Mouse (Mus musculus): ENCODE results near the gene Mgat3. TPM values are rescaled to one million over a fixed set of nuclear protein-coding genes. Genes with fewer than 3 reads are reported as not detected.
A peak's percentile ranks its signal among the peaks of the same experiment; 100 is the strongest.

Mgat3 gene
- polyA plus RNA-seq, 1 experiment from 2014 or later, result 9.9 TPM

- Histone ChIP-seq H3K4me3 (ENCODE audit: low read depth, low read length) (no peak overlapping the region), H3K9me3 (replicated peaks; ENCODE audit: control insufficient read depth, low read length) (no peaks in the 10 kb centered on the region), H3K4me1 (ENCODE audit: control insufficient read depth, insufficient read depth, low read length) (no peaks in the 10 kb centered on the region; the same call in 1 of the 2 replicates), H3K27ac (replicated peaks; ENCODE audit: low read depth, low read length) (no peak overlapping the region), H3K27me3 (ENCODE audit: control insufficient read depth, insufficient read depth, low read length) (no peaks in the 10 kb centered on the region), H3K36me3 (replicated peaks; ENCODE audit: control insufficient read depth, insufficient read depth, low read depth, low read length) (no peaks in the 10 kb centered on the region), H3K9ac (replicated peaks; ENCODE audit: low read length) (no peak overlapping the region), H3K4me2 (ENCODE audit: low read depth, low read length) (no peak overlapping the region)
- 62% methylated on average over 4 of the region's 4 CpGs for WGBS
- DNase-seq (ENCODE audit: low spot score) (no peak), ATAC-seq (replicated peaks; ENCODE audit: insufficient number of reproducible peaks, low FRiP score, low TSS enrichment, low read depth) (no peak)
Measured at GRCm38 (mm10) chr15:80190075-80190474, 16.6 kb downstream of the Mgat3 start.

- no peaks in the 10 kb centered on the region for H3K9me3 ChIP-seq (replicated peaks; ENCODE audit: control insufficient read depth, low read length)
- H3K4me1 ChIP-seq (ENCODE audit: control insufficient read depth, insufficient read depth, low read length), result no peaks in the 10 kb centered on the region; the same call in 1 of the 2 replicates
- ATAC-seq (replicated peaks; ENCODE audit: insufficient number of reproducible peaks, low FRiP score, low TSS enrichment, low read depth), result no peak
- no peak overlapping the region for H3K4me2 ChIP-seq (ENCODE audit: low read depth, low read length)
- 80% methylated on average over 8 of the region's 8 CpGs for WGBS
- no peak overlapping the region for H3K4me3 ChIP-seq (ENCODE audit: low read depth, low read length)
- H3K9ac ChIP-seq (replicated peaks; ENCODE audit: low read length), result no peak overlapping the region
- DNase-seq (ENCODE audit: low spot score), result no peak
- H3K27ac ChIP-seq (replicated peaks; ENCODE audit: low read depth, low read length), result no peak overlapping the region
- H3K27me3 ChIP-seq (ENCODE audit: control insufficient read depth, insufficient read depth, low read length), result no peaks in the 10 kb centered on the region
- no peaks in the 10 kb centered on the region for H3K36me3 ChIP-seq (replicated peaks; ENCODE audit: control insufficient read depth, insufficient read depth, low read depth, low read length)
Measured at GRCm38 (mm10) chr15:80191585-80192245, 18.2 kb downstream of the Mgat3 start.

- Histone ChIP-seq H3K4me2 (ENCODE audit: low read depth, low read length) (no peak overlapping the region), H3K9me3 (replicated peaks; ENCODE audit: control insufficient read depth, low read length) (no peaks in the 10 kb centered on the region), H3K4me1 (ENCODE audit: control insufficient read depth, insufficient read depth, low read length) (no peaks in the 10 kb centered on the region; the same call in 1 of the 2 replicates), H3K4me3 (ENCODE audit: low read depth, low read length) (no peak overlapping the region), H3K27ac (replicated peaks; ENCODE audit: low read depth, low read length) (no peak overlapping the region), H3K9ac (replicated peaks; ENCODE audit: low read length) (no peak overlapping the region), H3K36me3 (replicated peaks; ENCODE audit: control insufficient read depth, insufficient read depth, low read depth, low read length) (no peaks in the 10 kb centered on the region), H3K27me3 (ENCODE audit: control insufficient read depth, insufficient read depth, low read length) (no peaks in the 10 kb centered on the region)
- no peak for DNase-seq (ENCODE audit: low spot score)
- WGBS, result 92% methylated on average over 5 of the region's 6 CpGs
- ATAC-seq (replicated peaks; ENCODE audit: insufficient number of reproducible peaks, low FRiP score, low TSS enrichment, low read depth), result no peak
Measured at GRCm38 (mm10) chr15:80192246-80192585, 18.7 kb downstream of the Mgat3 start.

- Histone ChIP-seq H3K4me2 (ENCODE audit: low read depth, low read length) (no peak overlapping the region), H3K9ac (replicated peaks; ENCODE audit: low read length) (no peak overlapping the region), H3K9me3 (replicated peaks; ENCODE audit: control insufficient read depth, low read length) (no peaks in the 10 kb centered on the region), H3K27me3 (ENCODE audit: control insufficient read depth, insufficient read depth, low read length) (no peaks in the 10 kb centered on the region), H3K36me3 (replicated peaks; ENCODE audit: control insufficient read depth, insufficient read depth, low read depth, low read length) (no peaks in the 10 kb centered on the region), H3K4me3 (ENCODE audit: low read depth, low read length) (no peak overlapping the region), H3K4me1 (ENCODE audit: control insufficient read depth, insufficient read depth, low read length) (no peaks in the 10 kb centered on the region; the same call in 1 of the 2 replicates), H3K27ac (replicated peaks; ENCODE audit: low read depth, low read length) (no peak overlapping the region)
- ATAC-seq (replicated peaks; ENCODE audit: insufficient number of reproducible peaks, low FRiP score, low TSS enrichment, low read depth), result no peak
- DNase-seq (ENCODE audit: low spot score), result no peak
- 85% methylated on average over 7 of the region's 7 CpGs for WGBS
Measured at GRCm38 (mm10) chr15:80192847-80193246, 19.3 kb downstream of the Mgat3 start.

- WGBS, result 51% methylated on average over 2 of the region's 2 CpGs
- H3K27ac ChIP-seq (replicated peaks; ENCODE audit: low read depth, low read length), result no peak overlapping the region
- no peaks in the 10 kb centered on the region for H3K36me3 ChIP-seq (replicated peaks; ENCODE audit: control insufficient read depth, insufficient read depth, low read depth, low read length)
- no peaks in the 10 kb centered on the region for H3K27me3 ChIP-seq (ENCODE audit: control insufficient read depth, insufficient read depth, low read length)
- H3K4me2 ChIP-seq (ENCODE audit: low read depth, low read length), result no peak overlapping the region
- ATAC-seq (replicated peaks; ENCODE audit: insufficient number of reproducible peaks, low FRiP score, low TSS enrichment, low read depth) (no peak), DNase-seq (ENCODE audit: low spot score) (no peak)
- no peak overlapping the region for H3K4me3 ChIP-seq (ENCODE audit: low read depth, low read length)
- no peaks in the 10 kb centered on the region for H3K4me1 ChIP-seq (ENCODE audit: control insufficient read depth, insufficient read depth, low read length)
- no peaks in the 10 kb centered on the region for H3K9me3 ChIP-seq (replicated peaks; ENCODE audit: control insufficient read depth, low read length)
- no peak overlapping the region for H3K9ac ChIP-seq (replicated peaks; ENCODE audit: low read length)
Measured at GRCm38 (mm10) chr15:80199556-80199955, 26.0 kb downstream of the Mgat3 start.

GRCm38 (mm10) chr15:80202111-80202775 lies 28.7 kb downstream of the Mgat3 start:
- H3K27me3 ChIP-seq (ENCODE audit: control insufficient read depth, insufficient read depth, low read length), result no peaks in the 10 kb centered on the region
- no peak overlapping the region for H3K9ac ChIP-seq (replicated peaks; ENCODE audit: low read length)
- no peak overlapping the region for H3K27ac ChIP-seq (replicated peaks; ENCODE audit: low read depth, low read length)
- ATAC-seq (replicated peaks; ENCODE audit: insufficient number of reproducible peaks, low FRiP score, low TSS enrichment, low read depth) (no peak), DNase-seq (ENCODE audit: low spot score) (no peak)
- no peaks in the 10 kb centered on the region for H3K9me3 ChIP-seq (replicated peaks; ENCODE audit: control insufficient read depth, low read length)
- no peaks in the 10 kb centered on the region for H3K4me1 ChIP-seq (ENCODE audit: control insufficient read depth, insufficient read depth, low read length)
- WGBS, result 86% methylated on average over 6 of the region's 6 CpGs
- no peak overlapping the region for H3K4me2 ChIP-seq (ENCODE audit: low read depth, low read length)
- H3K36me3 ChIP-seq (replicated peaks; ENCODE audit: control insufficient read depth, insufficient read depth, low read depth, low read length), result no peaks in the 10 kb centered on the region
- no peak overlapping the region for H3K4me3 ChIP-seq (ENCODE audit: low read depth, low read length)

GRCm38 (mm10) chr15:80203406-80203805 lies 29.9 kb downstream of the Mgat3 start:
- Histone ChIP-seq H3K36me3 (replicated peaks; ENCODE audit: control insufficient read depth, insufficient read depth, low read depth, low read length) (no peaks in the 10 kb centered on the region), H3K9ac (replicated peaks; ENCODE audit: low read length) (no peak overlapping the region), H3K27ac (replicated peaks; ENCODE audit: low read depth, low read length) (no peak overlapping the region), H3K4me3 (ENCODE audit: low read depth, low read length) (no peak overlapping the region), H3K4me2 (ENCODE audit: low read depth, low read length) (no peak overlapping the region), H3K4me1 (ENCODE audit: control insufficient read depth, insufficient read depth, low read length) (no peaks in the 10 kb centered on the region), H3K9me3 (replicated peaks; ENCODE audit: control insufficient read depth, low read length) (no peaks in the 10 kb centered on the region), H3K27me3 (ENCODE audit: control insufficient read depth, insufficient read depth, low read length) (no peaks in the 10 kb centered on the region)
- peak; percentile 68 for DNase-seq (ENCODE audit: low spot score)
- WGBS, result 35% methylated on average over 4 of the region's 4 CpGs
- no peak for ATAC-seq (replicated peaks; ENCODE audit: insufficient number of reproducible peaks, low FRiP score, low TSS enrichment, low read depth)

GRCm38 (mm10) chr15:80206057-80206565 lies 32.6 kb downstream of the Mgat3 start:
- H3K9me3 ChIP-seq (replicated peaks; ENCODE audit: control insufficient read depth, low read length), result no peaks in the 10 kb centered on the region
- H3K4me3 ChIP-seq (ENCODE audit: low read depth, low read length), result no peak overlapping the region
- no peak for ATAC-seq (replicated peaks; ENCODE audit: insufficient number of reproducible peaks, low FRiP score, low TSS enrichment, low read depth)
- no peaks in the 10 kb centered on the region for H3K36me3 ChIP-seq (replicated peaks; ENCODE audit: control insufficient read depth, insufficient read depth, low read depth, low read length)
- no peak overlapping the region for H3K4me2 ChIP-seq (ENCODE audit: low read depth, low read length)
- H3K4me1 ChIP-seq (ENCODE audit: control insufficient read depth, insufficient read depth, low read length), result no peaks in the 10 kb centered on the region
- H3K27ac ChIP-seq (replicated peaks; ENCODE audit: low read depth, low read length), result no peak overlapping the region
- no peaks in the 10 kb centered on the region for H3K27me3 ChIP-seq (ENCODE audit: control insufficient read depth, insufficient read depth, low read length)
- DNase-seq (ENCODE audit: low spot score), result no peak
- no peak overlapping the region for H3K9ac ChIP-seq (replicated peaks; ENCODE audit: low read length)
- WGBS, result 77% methylated on average over 3 of the region's 3 CpGs

Measured in embryonic facial prominence, embryonic 11.5 days (tissue).